Mouse (Mus musculus): ENCODE data around the gene Tacr2.
A peak's percentile ranks its signal among the peaks of the same experiment; 100 is the strongest.

The Tacr2 gene

DNA sequence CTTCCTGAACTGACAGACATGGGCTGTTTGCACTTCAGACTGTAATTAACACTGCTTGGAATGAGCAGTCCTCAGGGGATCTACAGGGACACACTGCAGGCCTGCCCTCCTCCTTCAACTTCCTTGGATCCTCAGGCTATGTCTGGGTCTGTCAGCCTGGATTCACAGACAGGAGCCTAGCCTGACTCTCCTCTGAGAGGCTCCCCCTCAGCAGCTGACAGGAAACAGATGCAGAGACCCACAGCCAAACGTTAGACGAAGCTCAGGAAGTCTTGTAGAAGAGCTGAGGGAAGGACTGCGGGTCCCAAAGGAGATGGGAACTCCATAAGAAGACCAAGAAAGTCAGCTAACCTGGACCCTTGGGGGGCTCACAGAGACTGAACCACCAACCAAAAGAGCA lies 54.2 kb downstream of the Tacr2 start:
- DNase-seq, result no peak

DNA sequence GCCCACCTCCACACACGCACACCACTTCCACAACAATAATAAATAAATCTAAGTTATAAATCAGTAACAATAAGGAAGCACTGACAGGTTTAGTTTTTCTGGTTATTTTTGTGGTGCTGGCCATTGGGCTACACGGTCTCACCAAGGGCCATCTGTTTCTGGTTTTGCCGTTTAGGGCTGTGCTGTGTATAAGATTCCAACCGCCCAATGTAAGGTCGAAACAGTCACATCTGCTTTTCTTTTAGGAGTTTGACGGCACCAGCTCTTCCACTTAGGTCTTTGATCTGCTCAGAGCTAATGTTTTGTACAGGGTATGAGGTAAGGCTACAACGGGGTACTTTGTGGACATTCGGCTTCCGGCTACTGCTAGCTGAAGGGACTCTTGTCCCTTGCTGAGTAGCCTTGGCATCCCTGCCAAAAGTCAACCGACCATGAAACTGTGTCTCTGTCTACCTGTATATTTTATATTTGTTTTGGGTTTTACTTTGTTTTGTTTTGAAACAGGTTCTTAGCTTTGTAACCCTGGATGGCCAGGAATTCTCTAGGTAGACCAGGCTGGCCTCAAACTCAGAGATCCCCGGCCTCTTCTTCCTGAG lies 56.8 kb downstream of the Tacr2 start:
- no peak for DNase-seq

DNA sequence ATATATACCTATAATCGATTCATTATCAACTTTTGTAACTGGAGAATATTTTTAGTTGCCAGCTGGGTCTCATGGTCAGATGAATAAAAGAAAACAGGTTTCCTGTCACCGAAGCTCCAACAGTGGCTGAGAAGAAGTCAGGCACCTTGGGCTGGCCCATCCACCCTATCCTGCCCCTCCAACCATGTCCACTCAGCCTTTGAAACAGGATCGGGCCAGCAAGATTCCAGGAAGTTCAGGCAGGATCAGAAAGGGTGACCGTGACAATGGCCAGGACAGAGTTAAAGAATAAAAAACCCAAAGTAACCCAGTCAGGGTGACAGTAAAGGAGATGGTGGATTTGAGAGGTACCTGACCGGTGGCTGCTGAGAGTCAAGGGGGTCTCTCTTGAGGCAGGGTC lies 57.4 kb downstream of the Tacr2 start:
- no peak for DNase-seq

DNA sequence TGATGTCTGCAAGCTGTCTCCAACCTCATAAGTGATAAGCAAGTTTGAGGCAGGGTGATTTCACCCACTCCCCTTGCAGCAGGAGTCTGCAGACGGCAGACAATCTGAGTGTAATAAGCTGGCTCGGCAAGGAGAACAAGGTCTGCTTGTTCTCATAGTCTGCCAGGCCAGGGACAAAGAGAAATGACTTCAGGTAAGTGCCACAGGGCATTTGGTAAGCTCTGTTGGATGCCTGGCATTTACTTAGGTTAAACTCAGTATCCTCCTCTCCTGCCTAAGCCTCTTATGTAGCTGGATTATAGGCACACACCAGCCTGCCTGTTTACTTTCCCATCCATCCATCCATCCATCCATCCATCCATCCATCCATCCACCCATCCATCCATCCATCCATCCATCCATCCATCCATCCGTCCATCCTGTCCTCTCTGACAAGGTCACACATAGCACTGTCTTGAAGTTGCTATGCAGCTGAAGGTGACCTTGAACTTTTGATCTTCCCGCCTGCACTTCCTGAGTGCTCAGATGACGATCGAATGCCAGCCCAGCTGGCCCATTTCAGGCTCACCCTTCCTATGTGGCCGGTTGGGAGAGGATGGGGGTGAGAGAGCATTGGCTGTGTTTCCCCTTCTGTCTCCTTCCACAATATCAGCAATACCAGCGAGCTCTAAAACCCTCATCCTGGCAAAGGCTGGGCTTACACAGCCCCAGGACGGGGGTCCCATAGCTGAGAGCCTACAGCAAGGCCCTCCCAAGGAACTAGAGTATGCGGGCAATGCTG lies 58.2 kb downstream of the Tacr2 start:
- no peak for DNase-seq

DNA sequence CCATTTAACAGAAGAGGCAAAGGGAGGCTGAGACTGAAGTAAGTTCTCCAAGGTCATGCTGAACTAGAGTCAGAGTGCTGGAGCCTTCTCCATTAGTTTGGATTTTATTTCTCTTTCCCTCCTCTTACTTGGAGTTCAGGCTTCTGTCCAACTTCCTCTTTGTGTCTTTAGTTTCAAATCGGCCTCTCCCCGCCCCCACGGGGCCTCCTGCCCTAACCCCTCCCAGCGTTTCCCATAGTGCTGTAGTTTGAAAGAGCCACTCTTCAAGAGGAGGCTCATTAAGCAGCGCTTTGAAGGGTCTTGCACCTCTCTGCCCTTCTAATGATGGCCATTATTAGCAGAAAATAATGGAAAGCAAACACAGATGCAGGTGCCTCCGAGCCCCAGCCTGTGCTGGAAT lies 59.2 kb downstream of the Tacr2 start:
- DNase-seq, result peak; percentile 50

DNA sequence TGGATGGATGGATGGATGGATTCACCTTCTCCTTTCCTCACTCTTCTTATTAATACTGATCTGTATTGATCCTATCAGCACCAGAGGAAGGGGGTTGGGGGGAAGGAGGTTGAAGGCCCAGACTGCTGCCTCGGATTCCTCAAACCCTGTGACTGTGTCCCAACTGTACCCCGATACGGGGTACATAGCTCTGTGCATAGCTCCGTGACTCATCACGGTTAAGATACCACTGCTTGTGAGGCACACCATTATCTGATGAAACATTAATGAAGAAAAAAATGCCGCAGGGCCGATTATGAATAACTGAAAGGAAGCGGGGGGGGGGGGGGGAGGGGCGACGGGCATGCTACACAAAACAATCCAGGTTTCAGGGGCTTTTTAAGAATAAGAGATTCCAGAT lies 60.9 kb downstream of the Tacr2 start:
- DNase-seq, result no peak

DNA sequence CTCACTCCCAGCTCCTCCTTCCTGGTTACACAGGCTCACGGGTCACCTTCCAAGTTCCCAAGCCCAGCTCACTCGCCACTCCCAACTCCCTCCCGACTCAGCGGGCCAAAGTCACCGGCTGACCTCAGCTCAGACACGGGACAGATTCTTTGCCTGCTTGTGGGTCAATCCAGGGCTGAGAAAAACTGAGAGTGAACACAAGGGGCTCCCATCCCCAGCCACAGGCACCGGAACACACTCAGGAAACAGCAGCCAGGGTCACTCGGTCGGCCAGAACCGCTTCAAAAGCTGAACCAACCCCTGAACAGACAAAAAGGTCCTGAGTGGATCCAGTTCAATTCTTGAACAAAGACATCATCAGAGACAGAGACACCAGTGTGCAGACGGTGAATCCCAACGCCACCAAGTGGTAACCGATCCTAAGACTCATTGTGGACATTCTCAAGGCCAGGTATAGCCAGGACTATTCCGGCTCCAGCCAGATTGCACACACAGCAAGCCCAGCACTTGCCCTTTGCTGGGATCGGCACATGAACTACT lies 61.7 kb downstream of the Tacr2 start:
- no peak for DNase-seq
